ENCODE assay signal across 13 mouse cellular contexts in the genomic region with DNA sequence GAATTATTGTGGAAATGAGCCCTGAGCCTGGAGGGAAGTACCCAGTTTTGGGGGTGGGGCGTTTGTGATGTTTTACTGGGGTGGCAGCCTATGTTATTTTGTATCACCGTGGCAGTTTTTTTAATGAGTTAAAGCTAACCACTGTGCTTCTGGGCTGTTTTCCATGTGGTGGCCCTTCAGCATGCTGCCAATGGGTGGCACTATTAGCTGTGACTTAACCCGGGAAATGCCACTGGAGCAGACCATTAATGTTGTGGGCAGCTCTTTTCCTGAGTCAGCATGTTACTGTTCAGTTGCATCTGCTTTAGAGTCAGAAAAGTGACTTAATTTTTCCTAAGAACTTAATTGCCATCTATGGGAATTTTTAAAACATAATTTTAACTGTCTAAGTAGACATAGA. TPM values are rescaled to one million over a fixed set of nuclear protein-coding genes. Genes with fewer than 3 reads are reported as not detected.
DNase-seq lines count a peak whose midpoint lies in the region; ATAC-seq and TF ChIP-seq lines count a peak whose summit lies in the region.
"Had no signal": no experiment of that assay in that cellular context is flagged by ENCODE, and none has a peak within 500 bp of the region (broad histone marks: within the 10 kb centered on the region; RNA-seq: fewer than 3 reads in every experiment).

No protein-coding gene starts in this region.

- no peak for TF ChIP-seq POLR2A in bone marrow macrophage, adult 2 months (IDR thresholded peaks at IDR 0.05; ENCODE audit: borderline replicate concordance, low read depth, low read length)

- H3K4me3 ChIP-seq in layer of hippocampus, adult 2 months: no peak overlapping the region
- no peak overlapping the region for H3K4me3 ChIP-seq in bone marrow macrophage, adult 2 months (ENCODE audit: insufficient read depth, low read length)
- H3K4me3 ChIP-seq in liver, embryonic 12.5 days: peak overlapping the region; percentile 94
- H3K4me3 ChIP-seq in hindbrain, embryonic 12.5 days: no peak overlapping the region

- 50% methylated on average over 3 of the region's 3 CpGs for WGBS in liver, embryonic 12.5 days (ENCODE audit: insufficient replicate concordance)
- WGBS in hindbrain, embryonic 12.5 days: 81% methylated on average over 3 of the region's 3 CpGs

- H3K36me3 ChIP-seq in liver, embryonic 12.5 days: peaks cover 78% of the 10 kb centered on the region
- H3K36me3 ChIP-seq in hindbrain, embryonic 12.5 days: 0 out of 2 replicates have a peak, but pooled peaks cover 4% of the 10 kb centered on the region

- H3K27me3 ChIP-seq in liver, embryonic 12.5 days (replicated peaks): no peaks in the 10 kb centered on the region
- no peaks in the 10 kb centered on the region for H3K27me3 ChIP-seq in hindbrain, embryonic 12.5 days

- H3K4me2 ChIP-seq in liver, embryonic 12.5 days: peak overlapping the region; percentile 84
- no peak overlapping the region for H3K4me2 ChIP-seq in hindbrain, embryonic 12.5 days (replicated peaks)

- DNase-seq in layer of hippocampus, adult 2 months (ENCODE audit: low spot score in 2 of 2): no peak
- no peak for DNase-seq in layer of hippocampus, postnatal 14 days (ENCODE audit: low spot score in 2 of 2)
- DNase-seq in CD4-positive, CD25-positive, alpha-beta regulatory T cell, adult 2 months (ENCODE audit: low read depth, low spot score): peak; percentile 39
- no peak for DNase-seq in embryo, embryonic 10.5 days (ENCODE audit: low spot score)
- DNase-seq in Muller cell, postnatal 12 days (ENCODE audit: inconsistent ontology term): no peak
- DNase-seq: adrenal gland, postnatal 10 days; embryo, embryonic 11 days; heart, postnatal 4 days; kidney, adult 11 months had no signal

- no peaks in the 10 kb centered on the region for H3K9me3 ChIP-seq in liver, embryonic 12.5 days (replicated peaks)
- H3K9me3 ChIP-seq in hindbrain, embryonic 12.5 days (replicated peaks): no peaks in the 10 kb centered on the region

- no peak for ATAC-seq in liver, embryonic 12.5 days
- ATAC-seq in hindbrain, embryonic 12.5 days (ENCODE audit: low FRiP score): no peak

- H3K4me1 ChIP-seq in bone marrow macrophage, adult 2 months (ENCODE audit: control insufficient read depth, insufficient read depth, low read length): peaks cover 42% of the 10 kb centered on the region
- H3K4me1 ChIP-seq in liver, embryonic 12.5 days: peaks cover 95% of the 10 kb centered on the region
- peaks cover 27% of the 10 kb centered on the region for H3K4me1 ChIP-seq in hindbrain, embryonic 12.5 days

- H3K9ac ChIP-seq in liver, embryonic 12.5 days: peak overlapping the region; percentile 98
- H3K9ac ChIP-seq in hindbrain, embryonic 12.5 days: no peak overlapping the region

- TF ChIP-seq CTCF in layer of hippocampus, adult 2 months (conservative IDR thresholded peaks at IDR 0.05): peak; percentile 43
- peak; percentile 42 for TF ChIP-seq CTCF in bone marrow macrophage, adult 2 months (IDR thresholded peaks at IDR 0.05; ENCODE audit: low read depth, low read length)

- H3K27ac ChIP-seq in layer of hippocampus, adult 2 months: no peak overlapping the region
- H3K27ac ChIP-seq in bone marrow macrophage, adult 2 months (ENCODE audit: insufficient read depth, low read depth, low read length): no peak overlapping the region
- H3K27ac ChIP-seq in liver, embryonic 12.5 days: peak overlapping the region; percentile 98
- H3K27ac ChIP-seq in hindbrain, embryonic 12.5 days: no peak overlapping the region
- H3K27ac ChIP-seq: macrophage had no signal

RNA-seq across cellular contexts. Expression of a gene that starts 5.5 kb away (rescaled TPM):
- 10 to 100 TPM; 36.6 to 39.5 TPM for total RNA-seq in layer of hippocampus, adult 2 months (2021)
- 10 to 100 TPM; 53.9 to 56.5 TPM for total RNA-seq in layer of hippocampus, postnatal 14 days (2021)
- polyA plus RNA-seq in bone marrow macrophage, adult 2 months (2012; ENCODE audit: insufficient read depth, insufficient read length, missing spikeins): 39.5 and 45.3 TPM in 2 replicates
- 108 and 113 TPM in 2 replicates for polyA plus RNA-seq in liver, embryonic 12.5 days (2016; fragmentation: Nextera tagmentation; extraction: Ambion mirVana)
- polyA plus RNA-seq in hindbrain, embryonic 12.5 days (2016; fragmentation: Nextera tagmentation; extraction: Ambion mirVana): 67.0 and 68.4 TPM in 2 replicates
